Mouse (Mus musculus) B cell, adult 2 months (primary cell): ENCODE measurements at regions not wholly inside any gene's neighbourhood (a gene's known extent, or its start where the extent isn't known, plus 50 kb on each side); places are given as distances from the start of the nearest gene placed in this dataset.

ENCODE experiments used
- DNase-seq, 2 experiments: peaks; one replicate each; pipeline ENCODE4 v3.0.0; 2022

DNA sequence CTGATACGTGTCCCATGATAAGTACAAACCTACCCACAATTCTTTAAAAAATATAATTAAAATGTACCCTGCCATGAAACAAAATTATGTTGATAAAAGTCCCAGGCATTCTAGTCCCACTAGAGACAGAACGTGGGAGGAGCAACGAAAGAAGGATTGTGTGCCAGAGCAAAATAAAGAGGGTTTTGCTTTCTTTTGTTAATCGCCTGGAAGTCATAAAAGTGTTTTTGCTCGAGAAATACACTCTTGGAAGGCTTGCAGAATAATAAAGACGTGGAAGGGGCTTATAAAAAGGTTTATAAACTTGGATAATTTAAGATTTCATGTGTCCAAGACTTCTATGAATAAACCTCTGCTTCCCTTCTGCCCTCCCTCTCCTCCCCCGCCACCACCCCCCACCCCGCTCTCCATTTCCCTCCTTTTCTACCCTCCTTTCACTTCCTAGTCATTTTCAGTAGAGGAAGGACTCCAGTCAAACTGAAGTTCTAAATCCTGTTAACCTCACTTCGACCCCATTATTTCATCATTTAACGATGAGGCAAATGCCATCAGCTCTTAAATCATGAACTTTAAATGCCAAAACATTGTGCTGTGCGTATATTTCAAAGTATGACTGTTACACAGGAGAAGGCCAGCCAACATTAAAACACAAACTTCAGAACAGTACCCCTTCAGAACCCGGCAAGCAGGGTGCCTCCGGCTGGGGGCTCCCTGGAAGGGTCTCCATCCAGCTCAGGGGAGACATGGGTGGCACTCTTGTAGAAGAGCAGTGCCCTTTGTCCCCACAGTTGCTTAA is 54.8 kb upstream of the Cep85l start:
- DNase-seq, result no peak

DNA sequence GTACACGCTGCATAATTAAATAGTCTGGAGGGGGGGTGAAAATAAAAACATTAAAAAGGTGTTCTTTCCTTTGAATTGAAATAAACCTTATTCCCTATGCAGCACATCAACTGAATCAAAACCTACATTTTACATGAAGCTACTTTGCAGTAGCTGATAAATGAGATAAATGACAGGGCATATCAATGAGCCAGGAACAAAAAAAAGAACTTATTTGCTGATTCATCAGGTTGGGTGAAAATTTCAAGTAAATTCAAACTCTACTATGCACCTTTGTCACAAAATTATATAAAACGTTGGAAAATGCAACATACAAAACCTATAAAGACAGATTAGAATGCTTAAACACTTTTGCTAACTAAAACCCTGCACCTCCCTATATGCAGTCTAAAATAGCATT is 53.0 kb upstream of the Cep85l start:
- DNase-seq, result no peak

DNA sequence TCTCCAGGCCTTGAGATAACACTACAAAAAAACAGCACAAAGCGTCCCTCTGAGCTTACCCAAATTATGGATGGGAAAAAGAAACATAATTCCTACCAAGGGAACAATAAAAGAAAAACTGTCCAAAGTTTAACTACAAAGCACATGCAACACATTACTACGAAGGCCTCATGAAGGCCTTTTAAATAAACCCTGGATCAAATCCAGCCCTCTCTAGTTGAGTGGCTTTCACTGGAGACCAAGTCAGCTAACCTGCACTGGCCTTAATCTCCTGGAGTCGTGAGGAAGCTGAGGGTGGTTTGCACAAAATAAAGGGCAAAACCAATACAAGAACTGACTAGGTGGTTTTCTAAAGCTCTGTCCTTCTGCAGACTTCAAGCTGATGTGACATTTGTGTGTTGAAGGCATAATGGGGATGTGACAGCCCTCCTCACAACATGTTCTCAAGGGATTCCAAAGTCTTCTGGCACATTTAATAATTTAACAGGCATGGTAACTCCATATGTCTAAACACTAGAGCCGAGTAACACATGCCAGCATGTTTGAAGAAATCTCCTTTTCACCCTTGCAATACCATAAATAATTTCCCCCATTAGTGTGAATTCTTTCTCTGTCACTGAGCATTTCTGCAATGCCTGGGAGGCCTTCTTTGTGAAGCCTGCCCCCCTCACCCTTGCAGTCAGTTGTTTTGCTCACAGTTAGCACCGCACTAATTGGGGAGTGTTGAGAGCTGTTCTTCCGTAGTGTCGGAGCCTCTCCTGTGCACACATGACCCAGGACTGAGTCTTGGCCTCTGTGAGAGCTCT is 50.0 kb upstream of the Cep85l start:
- DNase-seq, result no peak
